Mouse (Mus musculus) ES-E14 (cell line): ENCODE measurements around the gene Clasp1. TPM values are rescaled to one million over a fixed set of nuclear protein-coding genes. Genes with fewer than 3 reads are reported as not detected.

Experiments used
- DNase-seq: peaks from one replicate; pipeline ENCODE4 v3.0.0-alpha.2; 2013; ENCODE audit warnings: low read depth, low spot score
- H3K27ac ChIP-seq: 2 replicates; pipeline ENCODE4 v1.5.1; 2012; ENCODE audit warnings: low read depth, mild to moderate bottlenecking, low read length, moderate library complexity, mixed read lengths; ENCODE audit not compliant: poor library complexity, insufficient read depth, severe bottlenecking
- H3K36me3 ChIP-seq: 2 replicates; pipeline ENCODE4 v1.6.1; 2012; ENCODE audit warnings: mild to moderate bottlenecking, low read length, moderate library complexity, mixed read lengths; ENCODE audit not compliant: control insufficient read depth, poor library complexity, insufficient read depth, severe bottlenecking
- H3K4me1 ChIP-seq, 2 experiments: fragments of 150-350 bp in 1 of 2; sonication (generic) in 1 of 2; 2 replicates each; pipeline ENCODE4 v1.6.1; 2012; ENCODE audit warnings: low read length in 2 of 2, mild to moderate bottlenecking in 1 of 2, mixed read lengths in 1 of 2; ENCODE audit not compliant: control insufficient read depth in 2 of 2, insufficient read depth in 2 of 2, poor library complexity in 1 of 2
- H3K4me3 ChIP-seq, 2 experiments: fragments of 150-350 bp in 1 of 2; sonication (generic) in 1 of 2; 2 replicates each; pipeline ENCODE4 v1.5.1; 2012; ENCODE audit warnings: low read length in 2 of 2, low read depth in 1 of 2, mild to moderate bottlenecking in 1 of 2, mixed read lengths in 1 of 2; ENCODE audit not compliant: insufficient read depth in 1 of 2, poor library complexity in 1 of 2, severe bottlenecking in 1 of 2
- H3K9ac ChIP-seq: 2 replicates; pipeline ENCODE4 v1.6.1; 2012; ENCODE audit warnings: low read depth, mild to moderate bottlenecking, low read length, mixed read lengths; ENCODE audit not compliant: poor library complexity, insufficient read depth, severe bottlenecking
- H3K9me3 ChIP-seq: fragments of 150-350 bp; sonication (generic); 2 replicates; pipeline ENCODE4 v1.6.1; 2012; ENCODE audit warnings: low read depth, mild to moderate bottlenecking, low read length; ENCODE audit not compliant: control insufficient read depth, insufficient read depth
- CHD2 ChIP-seq: IDR thresholded peaks from 2 replicates; pipeline ENCODE4 v1.6.1; 2014; ENCODE audit warnings: mild to moderate bottlenecking, low read depth, low read length, inconsistent platforms
- HCFC1 ChIP-seq: IDR thresholded peaks from 2 replicates; pipeline ENCODE4 v1.6.1; 2012; ENCODE audit warnings: low read length, inconsistent platforms, borderline replicate concordance; ENCODE audit not compliant: insufficient read depth
- MAFK ChIP-seq: IDR thresholded peaks from 2 replicates; pipeline ENCODE4 v1.6.1; 2014; ENCODE audit warnings: mild to moderate bottlenecking, low read depth, low read length, inconsistent platforms; ENCODE audit not compliant: insufficient read depth
- ZC3H11A ChIP-seq: IDR thresholded peaks from 2 replicates; pipeline ENCODE4 v1.6.1; 2012; ENCODE audit warnings: low read depth, mild to moderate bottlenecking, inconsistent platforms, low read length, borderline replicate concordance
- ZNF384 ChIP-seq: IDR thresholded peaks from 2 replicates; pipeline ENCODE4 v1.6.1; 2012; ENCODE audit warnings: low read depth, low read length, inconsistent platforms
- in situ Hi-C, 2 experiments: fragments of 600-800 bp; cut with MboI; formaldehyde crosslinking; loops; one replicate each; pipeline ENCODE4 v1.15.1; 2025; ENCODE audit warnings: low sequenced_read_pairs in 2 of 2, inconsistent platforms in 1 of 2; ENCODE audit not compliant: unreplicated experiment in 2 of 2
- total RNA-seq: library from RNA; depleted of rRNA; stranded (reverse); fragments of 300-350 nt; gene quantifications from 2 replicates; pipeline ENCODE4 v1.2.3, GENCODE M21; 2012

Clasp1 gene
- total RNA-seq, 1 experiment: 38.9 TPM

GRCm38 (mm10) chr1:118548769-118549168 is 159.9 kb downstream of the Clasp1 start:
- Histone ChIP-seq H3K4me1 (no peaks in the 10 kb centered on the region), H3K9ac (no peak overlapping the region), H3K36me3 (peaks cover 3% of the 10 kb centered on the region), H3K27ac (no peak overlapping the region), H3K4me3 (no peak overlapping the region), H3K9me3 (no peaks in the 10 kb centered on the region)
- no peak for DNase-seq
- in situ Hi-C loops: no loop called here
- TF ChIP-seq ZNF384 (no peak), HCFC1 (no peak)

DNA sequence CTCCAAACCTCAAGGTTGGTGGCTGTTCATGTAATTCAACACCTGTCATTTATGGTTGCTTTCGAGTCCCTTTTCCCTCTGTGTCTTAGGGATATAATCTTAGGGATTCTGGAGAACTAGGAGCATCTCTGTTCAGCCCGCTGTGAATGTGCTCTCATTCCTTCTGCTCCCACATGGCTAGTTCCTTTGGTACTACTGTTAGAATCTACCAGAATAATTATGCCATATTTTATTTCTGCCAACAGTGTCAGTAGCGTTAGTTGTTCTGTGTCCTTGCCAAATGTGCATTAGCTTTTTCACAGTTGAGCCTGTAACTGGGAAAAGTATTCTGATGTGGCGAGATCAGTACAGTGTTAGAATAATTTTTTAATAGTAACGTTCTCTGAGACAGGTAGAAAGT is 162.3 kb downstream of the Clasp1 start:
- H3K4me3 ChIP-seq: no peak overlapping the region
- H3K9me3 ChIP-seq: no peaks in the 10 kb centered on the region
- H3K4me1 ChIP-seq: no peaks in the 10 kb centered on the region
- H3K36me3 ChIP-seq: peaks cover 8% of the 10 kb centered on the region
- in situ Hi-C loops: no loop called here
- no peak overlapping the region for H3K27ac ChIP-seq
- DNase-seq: no peak
- H3K9ac ChIP-seq: no peak overlapping the region
- no peak for TF ChIP-seq MAFK

- H3K9ac ChIP-seq: no peak overlapping the region
- TF ChIP-seq ZC3H11A (no peak), ZNF384 (no peak), HCFC1 (no peak), MAFK (no peak), CHD2 (no peak)
- H3K27ac ChIP-seq: no peak overlapping the region
- H3K9me3 ChIP-seq: no peaks in the 10 kb centered on the region
- no peak overlapping the region for H3K4me3 ChIP-seq
- in situ Hi-C loops: no loop called here
- H3K36me3 ChIP-seq: peaks cover 8% of the 10 kb centered on the region
- no peaks in the 10 kb centered on the region for H3K4me1 ChIP-seq
- no peak for DNase-seq
Observed at GRCm38 (mm10) chr1:118552071-118552470, 163.2 kb downstream of the Clasp1 start.

DNA sequence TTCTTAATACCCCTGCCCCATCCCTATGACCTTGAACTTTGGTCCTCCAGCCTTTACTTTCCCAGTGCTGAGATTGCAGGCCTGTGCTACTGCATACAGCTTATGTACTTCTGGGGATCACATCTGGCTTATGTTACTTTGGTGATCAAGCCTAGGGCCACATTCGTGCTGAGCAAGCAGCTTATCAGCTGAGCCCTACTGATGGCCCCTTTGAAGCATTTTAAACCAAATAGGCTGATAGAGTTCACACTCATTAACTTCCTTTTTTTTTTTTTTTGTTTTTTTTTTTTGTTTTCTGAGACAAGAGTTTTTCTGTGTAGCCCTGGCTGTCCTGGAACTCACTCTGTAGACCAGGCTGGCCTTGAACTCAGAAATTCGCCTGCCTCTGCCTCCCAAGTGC is 164.2 kb downstream of the Clasp1 start:
- peaks cover 11% of the 10 kb centered on the region for H3K36me3 ChIP-seq
- TF ChIP-seq MAFK: no peak
- no peak for TF ChIP-seq ZC3H11A
- TF ChIP-seq CHD2: no peak
- TF ChIP-seq HCFC1: no peak
- TF ChIP-seq ZNF384: no peak
- DNase-seq: no peak
- H3K4me3 ChIP-seq: no peak overlapping the region
- no peaks in the 10 kb centered on the region for H3K4me1 ChIP-seq
- H3K9me3 ChIP-seq: no peaks in the 10 kb centered on the region
- in situ Hi-C loops: no loop called here
- H3K27ac ChIP-seq: no peak overlapping the region
- H3K9ac ChIP-seq: no peak overlapping the region

- Histone ChIP-seq H3K4me1 (no peaks in the 10 kb centered on the region), H3K36me3 (peaks cover 11% of the 10 kb centered on the region), H3K4me3 (no peak overlapping the region), H3K9me3 (no peaks in the 10 kb centered on the region), H3K9ac (no peak overlapping the region), H3K27ac (no peak overlapping the region)
- DNase-seq: no peak
- TF ChIP-seq HCFC1 (no peak), ZC3H11A (no peak)
- in situ Hi-C loops: no loop called here
Observed at GRCm38 (mm10) chr1:118553451-118553850, 164.6 kb downstream of the Clasp1 start.
